Mouse (Mus musculus) layer of hippocampus, adult 8-10 months (tissue): ENCODE data around the gene Apobr. TPM values are rescaled to one million over a fixed set of nuclear protein-coding genes. Genes with fewer than 3 reads are reported as not detected.

Source experiments
- DNase-seq, 2 experiments: peaks; one replicate each; pipeline ENCODE4 v3.0.0; 2022; ENCODE audit warnings: low spot score in 2 of 2
- total RNA-seq, 4 experiments: library from RNA; stranded (reverse); gene quantifications; 2 replicates each; pipeline ENCODE4 v1.2.4; 2022

The Apobr gene
- total RNA-seq, 4 experiments from 2014 or later: 0.41 to 3.3 (median 1.6) TPM

DNA sequence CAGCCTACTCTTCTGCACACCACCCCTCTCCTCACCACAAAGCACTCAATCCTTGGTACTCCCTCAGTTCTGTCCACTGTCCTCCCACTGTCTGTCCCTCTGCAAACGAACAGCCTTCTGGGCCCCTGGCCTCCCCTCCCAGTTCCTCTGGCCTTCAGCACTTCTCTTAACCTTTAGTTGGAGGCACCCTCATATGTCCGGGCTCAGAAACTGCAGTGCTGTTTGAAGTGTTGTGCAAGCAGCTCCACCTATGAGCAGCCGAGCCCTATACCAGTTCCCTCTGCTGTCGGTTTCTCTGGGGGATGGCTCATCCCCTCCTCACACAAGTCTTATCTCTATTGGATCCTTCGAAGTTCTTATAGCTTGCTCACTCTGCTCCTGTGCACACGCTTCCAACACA lies 11.7 kb downstream of the Apobr start:
- DNase-seq: no peak

DNA sequence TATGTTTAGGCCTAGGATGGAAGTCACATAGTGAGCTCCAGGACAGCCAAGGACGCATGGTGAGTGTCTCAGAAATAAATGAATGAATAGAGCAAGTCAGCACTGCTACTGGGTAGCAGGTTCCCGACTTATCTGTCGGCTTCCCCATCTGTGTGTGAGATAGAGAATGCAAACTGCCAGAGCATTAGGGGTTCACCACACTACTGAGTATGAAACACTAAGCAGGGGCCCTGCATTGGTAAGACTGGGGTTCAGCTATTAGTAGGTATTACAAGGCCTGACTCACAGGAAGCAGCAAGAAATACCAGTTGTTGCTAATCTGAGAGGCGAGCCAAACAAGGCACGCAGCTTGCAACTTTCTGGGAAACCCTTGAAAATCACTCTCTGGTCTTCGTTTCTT lies 14.2 kb downstream of the Apobr start:
- DNase-seq: no peak

DNA sequence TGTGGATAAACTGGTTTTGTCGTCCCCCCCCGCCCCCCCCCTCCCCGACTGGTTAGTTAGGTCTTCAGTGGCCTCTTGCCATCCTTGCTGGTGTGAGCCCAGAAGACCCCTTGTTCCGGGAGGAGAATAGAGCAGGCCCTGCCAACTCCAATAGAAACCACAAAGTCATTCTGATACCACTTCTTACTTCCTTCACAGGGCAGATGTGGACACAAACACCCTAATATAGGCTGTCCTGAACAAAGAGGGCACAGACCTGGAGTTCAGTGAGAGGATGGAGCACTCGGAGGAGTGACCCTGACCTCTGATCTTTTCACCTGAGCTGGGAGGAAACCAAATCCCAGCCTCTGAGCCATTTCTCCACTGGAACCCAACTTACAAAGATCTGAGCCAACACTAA lies 17.2 kb downstream of the Apobr start:
- DNase-seq: no peak

DNA sequence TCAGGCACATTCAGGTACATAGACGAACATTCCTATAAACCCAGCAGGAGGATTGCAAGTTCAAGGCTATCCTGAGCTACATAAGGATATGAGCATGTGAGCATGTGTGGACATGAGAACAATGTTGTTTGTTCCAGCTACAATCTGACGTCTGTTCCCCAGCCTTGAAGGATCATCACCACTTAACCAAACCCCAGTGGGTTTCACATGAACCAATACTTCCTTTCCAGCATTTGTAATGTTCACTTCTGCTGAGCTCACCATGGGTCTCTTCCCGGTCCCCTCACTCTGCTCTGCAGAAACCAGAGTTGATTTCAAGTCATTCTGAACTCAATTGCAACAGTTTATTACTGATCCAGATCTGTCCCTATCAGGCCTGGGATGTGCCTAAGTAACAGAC lies 17.9 kb downstream of the Apobr start:
- no peak for DNase-seq

DNA sequence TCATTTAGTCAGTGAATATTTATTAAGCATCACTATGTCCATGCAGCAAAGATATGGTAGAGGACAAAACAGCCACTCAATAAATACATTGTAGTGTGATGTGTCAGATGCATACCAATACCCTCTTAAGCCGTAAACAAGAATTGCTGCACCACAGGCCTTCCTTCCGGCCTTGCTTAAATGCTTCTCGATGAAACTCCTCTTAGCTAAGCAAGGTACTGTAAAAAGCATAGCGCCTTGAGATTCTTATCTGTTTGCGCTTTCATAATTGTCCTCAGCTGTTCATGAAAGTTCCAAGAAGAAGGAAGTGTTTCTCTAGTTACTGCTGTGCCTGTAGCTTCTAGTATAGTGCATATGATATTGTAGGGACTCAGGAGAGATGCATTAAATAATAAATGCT lies 21.9 kb downstream of the Apobr start:
- no peak for DNase-seq

DNA sequence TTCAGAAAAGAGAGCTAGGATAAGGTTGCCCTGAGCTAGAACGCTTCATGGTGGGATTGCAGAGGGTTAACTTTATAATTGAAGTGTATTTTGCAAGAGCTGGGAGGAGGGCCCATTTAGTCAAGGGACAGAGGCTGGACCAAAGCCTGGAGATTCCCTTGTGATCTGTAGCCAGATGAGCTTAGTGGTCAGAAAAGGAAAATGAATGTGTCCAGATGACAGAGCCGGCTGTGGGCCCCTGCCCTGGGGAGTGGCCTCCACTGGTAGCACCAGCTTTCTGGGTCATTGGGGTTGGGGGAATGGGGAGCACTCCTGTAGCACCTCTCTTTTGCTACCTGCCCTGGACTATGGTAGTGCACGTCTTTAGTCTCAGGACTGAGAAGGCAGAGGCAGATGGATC lies 22.3 kb downstream of the Apobr start:
- DNase-seq: no peak

DNA sequence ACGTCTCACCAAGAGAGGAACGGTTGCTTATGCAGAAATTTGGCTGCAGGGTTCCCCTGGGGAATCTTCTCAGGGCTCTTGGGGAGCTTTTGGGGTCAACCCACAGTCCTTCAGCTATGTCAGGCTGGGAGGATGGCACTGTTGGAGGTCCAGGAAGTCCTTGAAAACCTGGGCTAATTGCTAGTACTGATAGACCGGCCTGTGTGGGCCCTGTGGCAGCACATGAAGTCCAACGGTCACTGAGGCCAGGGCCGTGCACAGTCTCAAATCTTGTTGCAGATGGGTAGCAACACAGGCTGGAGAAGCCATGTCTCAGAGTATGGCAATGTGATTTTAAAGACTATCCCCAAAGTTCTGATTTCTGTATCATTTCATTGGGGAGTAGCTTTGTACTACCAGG lies 23.1 kb downstream of the Apobr start:
- no peak for DNase-seq

DNA sequence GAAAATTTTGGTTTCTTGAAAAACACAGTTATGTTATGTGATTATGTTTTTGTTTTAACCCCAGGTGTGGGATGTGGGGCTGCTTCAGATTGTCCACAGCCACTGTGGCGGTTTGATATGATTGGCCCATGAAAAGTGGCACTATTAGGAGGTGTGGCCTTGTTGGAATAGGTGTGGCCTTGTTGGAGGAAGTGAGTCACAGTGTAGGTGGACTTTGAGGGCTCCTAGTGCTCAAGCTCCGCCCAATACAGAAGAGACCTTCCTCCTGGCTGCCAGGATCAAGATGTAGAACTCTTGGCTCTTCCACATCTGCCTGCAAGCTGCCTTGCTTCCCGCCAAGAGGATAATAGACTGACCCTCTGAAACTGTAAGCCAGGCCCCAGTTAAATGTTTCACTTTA lies 28.0 kb downstream of the Apobr start:
- no peak for DNase-seq

DNA sequence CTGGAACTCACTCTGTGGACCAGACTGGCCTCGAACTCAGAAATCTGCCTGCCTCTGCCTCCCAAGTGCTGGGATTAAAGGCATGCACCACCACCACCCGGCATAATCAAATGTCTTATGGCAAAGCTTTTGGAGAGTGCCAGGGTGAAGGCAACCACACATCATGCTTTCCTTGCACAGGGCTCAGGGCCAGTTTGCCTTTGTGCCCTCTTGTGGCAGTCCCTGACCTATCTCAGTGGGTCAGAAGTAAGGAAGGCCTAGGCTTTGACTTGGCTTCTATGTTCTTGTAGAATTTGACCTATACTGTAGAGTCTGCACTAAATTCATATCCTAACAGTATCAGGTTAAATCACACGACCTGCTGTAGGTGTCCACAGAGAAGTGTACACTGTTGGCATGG lies 32.0 kb downstream of the Apobr start:
- no peak for DNase-seq

DNA sequence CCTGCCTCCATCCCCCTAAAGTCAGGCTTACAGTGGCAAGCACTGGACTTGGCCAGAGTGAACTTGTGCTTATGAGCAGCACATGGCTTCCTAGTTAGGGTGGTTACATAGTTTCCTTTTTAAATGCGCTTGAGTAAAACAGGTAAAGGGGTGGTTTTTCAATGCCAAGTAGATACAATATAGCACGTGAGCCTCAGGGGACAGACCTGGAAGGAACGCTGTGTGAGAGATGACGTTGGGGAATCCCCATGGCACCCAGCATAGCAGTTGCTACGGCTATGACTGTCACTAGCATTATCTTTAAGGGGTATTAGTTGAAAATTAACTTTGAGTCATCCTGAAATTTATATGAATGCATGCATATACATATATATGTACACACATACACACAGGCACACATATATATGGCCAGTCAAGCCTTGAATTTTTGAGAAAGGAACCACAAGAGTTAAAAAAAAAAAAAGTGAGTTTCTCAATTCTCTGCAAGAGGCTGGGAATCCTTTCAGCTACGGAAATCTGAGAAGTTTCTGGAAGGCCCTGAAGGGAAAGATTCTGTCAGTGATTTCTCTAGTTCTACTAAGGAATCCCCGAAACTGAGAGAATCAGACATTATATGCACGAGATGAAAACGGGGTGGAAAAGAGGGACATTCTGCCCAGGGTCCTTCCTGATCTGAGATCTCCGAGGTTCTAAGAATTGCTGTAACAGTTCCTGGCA lies 35.0 kb downstream of the Apobr start:
- no peak for DNase-seq

DNA sequence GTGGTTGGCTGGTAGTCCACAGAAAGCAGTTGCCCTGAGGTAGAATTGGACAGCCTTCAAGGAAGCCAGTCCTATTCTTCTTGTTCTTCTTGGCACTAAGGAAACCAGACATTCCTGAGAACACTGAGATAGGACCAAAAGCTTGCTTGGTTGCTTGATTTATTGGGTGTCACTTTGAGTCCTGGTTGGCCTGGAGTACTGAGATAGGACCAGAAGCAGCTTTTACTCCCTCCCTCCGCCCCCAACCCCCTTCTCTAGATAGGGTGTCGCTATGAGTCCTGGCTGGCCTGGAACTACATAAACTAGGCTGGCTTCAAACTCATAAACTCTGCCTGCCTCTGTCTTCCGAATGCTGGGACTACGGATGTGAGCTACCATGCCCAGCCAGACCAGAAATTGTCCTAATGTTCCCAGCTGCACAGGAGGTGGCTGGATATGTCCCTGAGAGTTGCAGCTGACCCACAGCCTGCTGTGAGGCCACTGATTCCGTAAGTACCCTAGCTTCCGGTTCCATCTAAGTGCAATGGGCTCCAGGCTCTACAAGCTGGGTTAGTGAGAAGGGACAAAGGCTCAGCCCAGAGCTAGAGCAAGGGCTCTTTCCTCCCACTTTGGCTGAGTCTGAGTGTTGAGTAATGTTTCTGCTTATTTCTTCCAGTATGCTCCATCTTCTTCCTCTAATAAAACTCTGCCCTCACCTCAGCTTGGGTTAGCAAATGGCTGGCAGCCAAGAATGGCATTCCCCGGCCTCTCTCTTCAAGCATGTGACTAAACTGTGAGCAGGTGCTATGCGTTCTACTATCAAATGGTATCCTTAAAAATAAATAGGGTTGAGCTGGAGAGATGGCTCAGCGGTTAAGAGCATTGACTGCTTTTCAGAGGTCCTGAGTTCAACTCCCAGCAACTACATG lies 37.0 kb downstream of the Apobr start:
- DNase-seq: no peak

DNA sequence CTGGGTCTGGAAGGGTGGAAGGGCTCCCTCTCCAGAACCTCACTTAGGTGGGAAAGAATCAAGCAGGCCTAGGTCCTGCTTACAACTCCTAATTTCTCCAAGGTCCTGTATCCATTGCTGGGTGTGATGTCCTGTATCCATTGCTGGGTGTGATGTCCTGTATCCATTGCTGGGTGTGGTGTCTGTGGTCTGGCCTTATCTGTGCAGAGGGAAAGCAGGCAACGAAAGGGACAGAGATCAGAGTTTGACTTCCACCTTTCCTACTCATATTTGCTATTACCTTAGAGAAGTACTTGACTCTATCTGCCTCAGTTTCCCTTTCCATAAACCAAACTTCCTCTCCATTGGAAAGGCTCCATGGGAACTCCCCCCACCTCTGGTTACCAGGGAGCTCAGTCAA lies 38.6 kb downstream of the Apobr start:
- no peak for DNase-seq

DNA sequence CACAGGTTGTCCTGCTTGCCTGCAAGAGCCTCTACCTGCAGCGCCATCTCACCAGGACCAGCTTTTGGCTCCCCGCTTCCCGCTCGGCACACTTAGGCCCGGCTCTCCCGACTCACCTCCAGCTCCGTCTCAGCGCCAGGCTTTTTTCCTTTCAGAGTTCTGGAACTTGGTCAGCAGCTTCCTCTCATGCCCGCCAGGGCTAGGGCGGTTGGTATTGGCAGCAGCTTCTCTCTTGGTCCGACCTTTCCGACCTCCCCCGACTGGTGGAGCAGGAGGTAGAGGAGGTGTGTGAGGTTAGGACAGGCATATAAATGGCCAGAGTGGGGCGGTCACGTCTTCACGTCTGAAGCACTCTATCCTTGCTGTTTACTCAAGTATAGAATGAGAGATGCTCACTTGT lies 40.0 kb downstream of the Apobr start:
- no peak for DNase-seq

DNA sequence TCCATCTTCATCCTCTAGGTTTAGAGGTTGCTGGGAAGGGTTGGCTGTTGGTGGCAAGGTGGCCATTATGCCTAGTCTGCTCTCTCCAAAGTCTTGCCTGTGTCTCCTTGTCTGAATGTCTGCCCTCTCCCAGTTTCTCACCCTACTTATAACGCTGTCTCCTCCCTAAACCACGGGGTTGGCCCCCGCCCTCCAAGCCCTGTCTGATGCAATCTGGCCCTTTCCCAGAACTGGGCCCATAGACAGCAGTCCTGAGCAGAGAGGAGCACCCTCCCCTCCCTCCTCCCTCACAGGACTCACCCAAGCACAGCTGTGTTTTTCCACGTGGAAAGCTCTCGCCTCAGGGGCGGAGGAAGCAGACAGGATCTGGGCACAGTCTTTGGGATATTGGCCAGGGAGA lies 40.6 kb downstream of the Apobr start:
- DNase-seq: peak; percentile 15 to 25

DNA sequence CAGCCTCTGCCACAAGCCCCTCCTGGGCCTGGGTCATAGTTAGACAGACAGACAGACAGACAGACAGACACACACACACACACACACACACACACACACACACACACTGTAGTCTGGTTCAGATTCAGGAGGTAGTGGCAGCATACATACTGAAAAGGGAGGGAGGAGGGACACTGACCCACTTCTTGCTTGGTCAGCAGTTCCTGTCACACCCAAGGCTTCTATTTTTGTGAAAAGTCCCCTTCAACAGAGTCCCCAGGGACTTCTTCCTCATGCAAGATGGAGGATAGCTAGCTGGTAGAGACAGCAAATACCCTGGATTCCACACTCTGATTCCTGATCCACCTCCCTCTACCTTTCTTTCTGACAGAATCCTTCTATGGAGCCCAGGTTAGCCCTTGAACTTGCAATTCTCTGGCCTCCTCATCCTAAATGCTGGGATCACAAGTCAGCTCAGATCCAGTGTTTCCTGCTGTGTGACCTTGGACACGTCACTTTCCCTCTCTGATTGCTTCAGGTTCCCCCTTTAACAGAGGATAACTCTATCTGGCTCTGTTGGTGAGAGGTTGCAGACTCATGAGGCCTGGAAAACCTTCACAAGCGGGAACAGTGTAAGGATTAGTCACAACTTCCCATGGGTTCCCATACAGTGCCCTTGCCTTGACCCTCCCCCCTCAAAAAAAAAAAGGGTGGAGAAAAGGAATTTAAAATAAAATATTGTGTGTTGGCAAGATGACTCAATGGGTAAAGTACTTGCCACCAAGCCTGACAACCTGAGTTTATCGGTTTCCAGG lies 41.3 kb downstream of the Apobr start:
- no peak for DNase-seq

DNA sequence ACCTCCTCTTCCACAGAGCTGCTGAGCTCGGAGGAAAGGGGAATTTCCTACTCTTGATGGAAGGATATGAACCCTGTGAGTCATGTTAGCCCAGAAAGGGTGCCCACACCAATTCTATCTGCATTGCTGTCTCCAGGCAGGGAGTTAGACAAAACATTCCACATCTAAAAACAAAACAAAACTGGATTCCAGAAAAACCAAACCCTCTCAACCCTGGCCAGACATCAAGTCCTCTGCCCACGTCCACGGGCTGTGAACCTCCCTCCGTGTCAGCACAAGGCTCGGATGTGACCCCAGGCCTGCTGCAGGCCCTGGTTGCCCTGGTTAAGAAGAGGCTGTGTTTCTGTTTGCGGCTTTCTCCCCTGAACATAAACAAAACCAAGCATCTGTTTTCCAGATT lies 43.4 kb downstream of the Apobr start:
- DNase-seq: no peak

DNA sequence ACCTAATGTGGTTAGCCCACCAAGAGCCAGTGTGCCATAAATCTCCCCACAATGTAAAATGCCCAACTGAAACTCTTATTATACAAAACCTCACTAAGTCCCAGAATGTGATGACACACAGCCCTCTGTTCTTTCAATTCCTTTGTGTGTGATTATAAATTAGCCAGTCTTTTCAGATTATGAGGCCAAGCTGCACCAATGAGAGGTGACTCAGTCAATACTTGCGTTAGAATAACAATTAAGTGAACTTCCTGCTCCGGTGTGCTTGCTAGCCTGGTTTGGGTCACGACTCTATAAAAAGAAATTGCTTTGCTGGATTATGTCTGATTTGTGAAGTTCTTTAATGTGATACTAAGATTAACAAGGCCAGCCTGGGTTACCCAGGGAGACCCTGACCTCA lies 45.2 kb downstream of the Apobr start:
- no peak for DNase-seq

DNA sequence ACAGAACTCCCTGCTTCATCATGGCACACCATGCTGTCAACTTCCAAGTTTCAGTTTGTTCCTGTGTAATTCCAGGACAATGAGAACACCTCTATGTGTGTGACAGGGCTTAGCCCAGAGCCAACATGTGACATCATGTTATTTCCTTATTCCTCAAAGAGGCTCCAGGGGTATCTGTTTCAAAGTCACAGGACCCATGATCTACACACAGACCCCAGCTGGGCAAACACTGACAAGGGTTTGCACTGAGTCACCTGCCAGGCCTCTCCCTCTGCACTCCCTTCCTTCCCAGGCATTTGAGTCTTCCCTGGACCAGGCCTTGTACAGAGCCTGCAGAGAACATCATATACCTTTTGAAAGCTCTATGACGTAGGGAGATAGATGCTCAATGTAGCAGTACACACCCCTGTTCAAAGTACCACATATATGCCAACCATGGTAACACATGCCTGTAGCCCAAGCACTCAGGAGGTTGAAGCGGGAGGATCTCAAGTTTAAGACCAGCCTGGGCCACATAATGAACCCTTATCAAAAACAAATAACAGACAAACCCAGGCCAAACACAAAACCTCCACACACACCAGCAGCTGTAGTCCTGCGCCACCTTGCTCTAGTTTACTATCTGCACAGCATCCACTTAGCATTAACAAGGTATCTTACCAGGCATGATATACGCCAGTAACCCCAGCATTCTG lies 46.2 kb downstream of the Apobr start, which contains the start of gene Nupr1:
TSS of gene Nupr1 (minus strand) at position 38 of the 695 bp plus-strand sequence.
- no peak for DNase-seq

DNA sequence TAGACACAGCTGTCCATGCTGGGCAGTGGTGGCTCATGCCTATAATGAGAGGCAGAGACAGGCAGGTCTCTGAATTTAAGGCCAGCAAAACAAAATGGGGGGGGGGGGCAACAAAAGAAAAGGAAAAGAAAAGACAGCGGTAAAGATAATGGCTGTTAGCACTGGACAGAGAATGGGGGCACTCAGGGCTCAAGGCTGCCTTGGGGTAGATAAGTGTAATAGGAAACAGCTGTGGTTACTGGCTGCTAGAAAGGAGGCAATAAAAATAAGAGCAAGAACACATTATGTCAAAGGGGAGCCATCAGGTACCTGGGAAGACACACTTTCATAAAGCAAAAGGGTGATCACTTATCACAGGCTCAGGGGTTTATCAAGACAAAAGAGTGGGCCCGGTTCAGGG lies 47.7 kb downstream of the Apobr start:
- DNase-seq: no peak

DNA sequence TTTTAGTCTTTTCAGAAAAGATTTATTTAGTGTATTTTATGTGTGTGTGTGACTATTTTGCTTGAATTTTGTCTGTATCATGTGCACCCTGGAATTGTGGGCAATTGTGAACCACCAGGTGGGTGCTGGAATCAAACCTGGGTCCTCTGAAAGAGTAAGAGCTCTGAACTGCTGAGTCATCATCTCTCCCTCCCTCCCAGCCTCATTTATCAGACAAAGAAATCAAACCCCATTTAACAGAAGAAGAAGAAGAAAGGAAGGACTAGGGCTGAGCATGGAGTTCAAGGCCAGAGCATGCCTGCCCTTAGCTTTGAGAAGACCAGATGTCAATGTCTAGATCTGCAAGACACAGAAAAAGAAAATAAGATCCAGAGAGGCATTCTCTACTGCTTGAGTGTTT lies 50.6 kb downstream of the Apobr start:
- no peak for DNase-seq

DNA sequence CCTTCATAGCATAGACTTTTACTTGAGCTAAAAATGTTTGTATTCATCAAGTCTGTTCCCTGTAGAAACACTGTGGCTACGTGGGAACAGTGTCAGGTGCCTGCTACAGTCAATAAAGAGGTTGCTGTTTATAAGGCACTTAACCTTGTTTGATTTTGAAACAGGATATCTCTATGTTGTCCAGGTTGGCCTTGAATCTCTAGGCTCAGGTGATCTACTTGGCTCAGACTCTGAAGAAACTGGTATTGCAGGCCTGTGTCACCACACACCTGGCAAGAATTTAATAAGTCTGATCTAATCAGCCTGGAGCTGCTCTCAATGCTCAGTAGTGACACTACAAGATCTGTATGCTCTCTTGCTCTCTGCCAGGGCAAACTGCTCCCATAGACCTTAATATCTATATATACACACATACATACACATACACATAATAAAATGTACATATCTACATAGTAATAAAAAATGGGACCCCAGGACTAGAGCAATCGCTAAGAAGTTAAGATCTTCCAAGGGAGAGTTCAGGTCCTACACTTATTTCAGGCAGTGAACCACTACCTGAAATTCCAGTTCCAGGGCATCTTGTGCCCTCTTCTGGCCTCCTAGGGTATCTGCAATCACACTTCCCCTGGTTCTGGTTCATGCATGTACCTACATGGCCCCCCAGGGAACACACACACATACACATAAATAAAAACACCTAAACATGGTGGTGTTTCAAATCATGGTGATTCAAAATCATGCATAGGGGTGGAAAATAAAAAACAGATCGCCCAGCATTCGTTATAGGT lies 52.2 kb downstream of the Apobr start:
- no peak for DNase-seq
